Mouse (Mus musculus) olfactory bulb, adult 2 months (tissue): Measurements from ENCODE around the gene Vasn. TPM values are rescaled to one million over a fixed set of nuclear protein-coding genes. Genes with fewer than 3 reads are reported as not detected.
"Not testable (repeated sequence)": the region's sequence is repeated elsewhere in the genome, so short reads cannot be mapped to it uniquely, and the experiment has no call there.

Source experiments
- H3K27ac ChIP-seq: fragments of 200-500 bp; 2 replicates; pipeline ENCODE4 v1.5.1; 2012; ENCODE audit warnings: low read depth, low read length; ENCODE audit not compliant: insufficient read depth
- H3K4me1 ChIP-seq: fragments of 200-500 bp; 2 replicates; pipeline ENCODE4 v1.6.1; 2012; ENCODE audit warnings: low read length; ENCODE audit not compliant: control insufficient read depth, insufficient read depth
- H3K4me3 ChIP-seq: fragments of 200-500 bp; 2 replicates; pipeline ENCODE4 v1.5.1; 2012; ENCODE audit warnings: mild to moderate bottlenecking, low read depth, low read length, moderate library complexity; ENCODE audit not compliant: insufficient read depth
- CTCF ChIP-seq: fragments of 200-500 bp; IDR thresholded peaks from 2 replicates; pipeline ENCODE4 v1.5.1; 2012; ENCODE audit warnings: low read depth, mild to moderate bottlenecking, low read length, moderate library complexity; ENCODE audit not compliant: insufficient read depth
- POLR2A ChIP-seq: fragments of 200-500 bp; IDR thresholded peaks from 2 replicates; pipeline ENCODE4 v1.6.1; 2012; ENCODE audit warnings: mild to moderate bottlenecking, low read depth, low read length, moderate library complexity; ENCODE audit not compliant: insufficient read depth
- WGBS: fragments of 180-500 bp; shearing (Covaris S2); methylation state at CpG from one replicate; pipeline ENCODE4 v1.1.7; 2018; 5-methylcytosine and 5-hydroxymethylcytosine counted together
- polyA plus RNA-seq: library from polyadenylated mRNA; stranded (reverse); fragments of >200 nt; gene quantifications from 2 replicates; pipeline ENCODE4 v1.2.4, GENCODE M21; 2012; ENCODE audit warnings: low replicate concordance; ENCODE audit not compliant: missing spikeins, insufficient read depth, insufficient read length

The Vasn gene
- polyA plus RNA-seq, 1 experiment = not detected

DNA sequence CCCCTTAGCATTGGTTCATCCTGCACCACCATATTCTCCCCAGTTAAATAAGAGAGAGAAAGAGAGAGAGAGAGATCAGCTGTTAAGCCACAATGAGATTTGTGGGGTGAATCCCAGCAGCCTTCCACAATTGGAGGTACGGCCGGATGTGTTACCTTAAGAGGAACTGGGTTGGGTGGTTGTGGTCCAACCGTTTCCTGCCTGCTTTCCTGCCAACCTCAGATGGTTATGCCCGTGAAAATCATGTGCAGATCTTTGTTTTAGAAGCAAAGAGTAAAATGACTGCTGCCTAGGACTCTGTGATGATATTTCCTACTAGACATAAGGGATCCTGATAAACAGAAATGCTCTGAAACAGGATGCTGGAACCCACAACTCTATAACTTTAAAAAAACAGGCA, 34.4 kb downstream of the Vasn start:
- peaks cover 6% of the 10 kb centered on the region for H3K4me1 ChIP-seq
- 74% methylated on average over 4 of the region's 4 CpGs for WGBS
- no peak for TF ChIP-seq POLR2A
- no peak overlapping the region for H3K4me3 ChIP-seq
- no peak overlapping the region for H3K27ac ChIP-seq

DNA sequence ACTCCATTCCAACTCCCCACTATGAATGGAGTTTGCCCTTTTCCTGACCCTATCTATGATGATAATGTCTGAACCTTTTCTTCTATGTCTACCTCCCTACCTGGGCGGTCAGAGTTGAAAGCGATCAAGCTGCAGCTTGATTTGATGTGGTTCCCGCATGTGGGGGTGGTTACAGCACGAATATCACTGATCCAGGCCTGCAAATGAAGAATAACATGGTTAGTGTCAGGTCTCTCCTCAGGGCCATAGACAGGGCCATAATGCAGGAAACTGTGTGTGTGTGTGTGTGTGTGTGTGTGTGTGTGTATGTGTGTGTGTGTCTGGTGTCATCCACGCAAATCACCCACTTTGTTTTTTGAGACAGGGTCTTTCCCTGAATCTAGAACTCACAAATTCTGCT, 37.1 kb downstream of the Vasn start:
- H3K27ac ChIP-seq = no peak overlapping the region
- 93% methylated on average over 5 of the region's 5 CpGs for WGBS
- peaks cover 6% of the 10 kb centered on the region for H3K4me1 ChIP-seq
- no peak overlapping the region for H3K4me3 ChIP-seq
- TF ChIP-seq POLR2A (no peak), CTCF (no peak)

DNA sequence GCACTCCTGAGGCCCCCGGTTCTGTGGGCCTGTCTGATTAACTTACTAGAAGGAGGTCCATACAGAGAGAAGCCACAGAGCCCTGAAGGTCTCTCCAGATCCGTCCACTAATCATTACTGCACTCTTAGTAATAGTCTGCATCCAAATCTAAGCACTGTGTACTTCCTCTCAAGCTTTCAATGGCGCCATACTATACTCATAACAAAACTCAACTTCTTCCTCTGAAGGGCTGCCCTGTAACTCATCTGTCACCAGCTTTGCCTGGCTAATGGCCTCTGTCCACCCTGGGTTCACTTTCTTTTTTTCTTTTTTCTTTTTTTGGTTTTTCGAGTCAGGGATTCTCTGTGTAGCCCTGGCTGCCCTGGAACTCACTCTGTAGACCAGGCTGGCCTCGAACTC, 38.3 kb downstream of the Vasn start:
- WGBS = 89% methylated on average over 5 of the region's 5 CpGs
- Histone ChIP-seq H3K4me1 (peaks cover 6% of the 10 kb centered on the region), H3K27ac (no peak overlapping the region), H3K4me3 (no peak overlapping the region)
- no peak for TF ChIP-seq POLR2A
- no peak for TF ChIP-seq CTCF

DNA sequence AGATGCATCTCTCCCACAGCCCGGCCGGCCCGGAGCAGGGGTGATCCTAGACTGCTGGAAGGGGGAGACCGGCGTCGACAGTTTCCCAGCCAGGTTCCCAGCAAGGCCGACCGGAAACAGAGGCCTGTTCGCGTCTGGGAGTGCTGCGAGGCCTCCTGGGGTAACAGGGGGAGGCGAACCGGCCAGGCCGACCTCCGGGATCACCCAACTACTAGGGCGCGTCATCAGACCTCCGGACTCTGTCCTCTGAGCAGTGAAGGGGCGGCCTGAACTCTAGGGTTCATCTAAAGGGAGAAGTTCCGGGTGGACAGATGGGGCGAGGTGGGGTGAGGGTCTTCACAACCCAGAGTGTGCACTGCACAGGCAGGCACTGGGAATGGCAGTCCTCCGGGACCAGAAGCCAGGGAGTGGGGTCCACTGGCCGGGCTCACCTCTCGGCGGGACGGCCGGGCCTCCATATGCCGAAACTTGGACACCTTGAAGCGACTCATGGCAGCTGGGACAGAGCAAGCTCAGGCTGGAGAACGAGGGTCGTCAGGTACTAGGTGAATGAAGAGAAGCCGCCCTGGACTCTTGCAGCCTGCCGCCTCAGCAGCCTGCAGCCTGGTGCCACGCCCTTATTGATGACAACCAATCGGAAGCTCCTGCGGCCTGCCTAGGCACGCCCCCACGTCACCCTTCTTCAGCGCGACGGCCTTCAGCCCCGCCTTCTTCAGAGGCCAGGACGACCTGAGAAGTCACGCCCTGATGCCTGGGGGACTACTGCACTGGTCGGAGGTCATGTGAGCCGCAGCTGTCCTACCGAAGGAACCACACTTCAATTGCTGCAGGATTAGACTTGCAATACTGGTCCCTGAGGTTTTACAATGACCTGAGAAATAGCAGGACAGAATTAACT, 39.6 kb downstream of the Vasn start, which contains the start of gene Coro7:
Coro7 (minus strand) TSS at position 657 of the 898 bp plus-strand sequence.
- peaks cover 6% of the 10 kb centered on the region for H3K4me1 ChIP-seq
- TF ChIP-seq CTCF (no peak), POLR2A (peak; percentile 56; the same call in 1 of the 2 replicates)
- no peak within 1 kb of the TSS for H3K27ac ChIP-seq
- WGBS = under 1% methylated on average over 47 of the region's 47 CpGs
- H3K4me3 ChIP-seq = peak within 1 kb of the TSS; percentile 67

GRCm38 (mm10) chr16:4680922-4681455, 41.2 kb downstream of the Vasn start:
- not testable (repeated sequence) for H3K4me1 ChIP-seq, H3K27ac ChIP-seq, H3K4me3 ChIP-seq
- 82% methylated on average over 3 of the region's 3 CpGs for WGBS

DNA sequence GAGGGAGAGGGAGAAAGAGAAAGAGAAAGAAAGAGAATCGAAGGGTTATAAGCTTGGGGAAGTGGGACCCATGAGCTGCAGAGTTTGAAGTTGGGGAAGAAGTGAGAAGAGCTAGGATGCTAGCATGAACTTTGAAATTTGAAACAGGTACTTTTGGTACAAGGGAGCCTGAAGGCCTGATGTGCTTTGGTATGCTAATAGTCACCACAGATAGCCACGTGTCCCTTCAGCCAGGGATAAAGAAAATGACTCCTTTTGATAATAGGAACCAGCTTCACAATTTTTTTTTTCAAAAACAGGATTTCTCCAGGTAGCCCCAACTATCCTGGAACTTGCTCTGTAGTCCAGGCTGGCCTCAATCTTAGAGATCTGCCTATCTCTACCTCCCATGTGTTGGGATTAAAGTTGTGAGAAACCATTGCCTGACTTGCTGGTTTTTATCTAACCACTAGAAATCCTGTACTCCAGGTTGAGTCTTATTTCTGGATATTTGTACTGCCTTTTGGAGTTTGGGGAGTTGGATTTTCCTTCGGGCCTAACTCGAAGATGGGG, 43.0 kb downstream of the Vasn start:
- H3K4me1 ChIP-seq = peaks cover 5% of the 10 kb centered on the region
- WGBS = 83% methylated on average over 4 of the region's 4 CpGs
- no peak for TF ChIP-seq CTCF
- no peak for TF ChIP-seq POLR2A
- no peak overlapping the region for H3K4me3 ChIP-seq
- H3K27ac ChIP-seq = no peak overlapping the region

- TF ChIP-seq CTCF (no peak), POLR2A (no peak)
- Histone ChIP-seq H3K27ac (peak overlapping the region; percentile 93), H3K4me3 (peak overlapping the region; percentile 88), H3K4me1 (peaks cover 3% of the 10 kb centered on the region)
- WGBS = 23% methylated on average over 9 of the region's 9 CpGs
These were observed 43.4 kb downstream of the Vasn start for GRCm38 (mm10) chr16:4683193-4683580.

GRCm38 (mm10) chr16:4683581-4684456, 44.1 kb downstream of the Vasn start:
- Histone ChIP-seq H3K4me1 (peaks cover 2% of the 10 kb centered on the region), H3K4me3 (peak overlapping the region; percentile 88), H3K27ac (peak overlapping the region; percentile 93)
- WGBS = under 1% methylated on average over 54 of the region's 54 CpGs
- TF ChIP-seq CTCF (no peak), POLR2A (peak; percentile 93)

- H3K27ac ChIP-seq = no peak overlapping the region
- TF ChIP-seq POLR2A (no peak), CTCF (no peak)
- peak overlapping the region; percentile 88 for H3K4me3 ChIP-seq
- no peaks in the 10 kb centered on the region for H3K4me1 ChIP-seq
- WGBS = 2% methylated on average over 9 of the region's 9 CpGs
These were observed 44.7 kb downstream of the Vasn start for GRCm38 (mm10) chr16:4684457-4684791.

- not testable (repeated sequence) for H3K4me1 ChIP-seq, H3K27ac ChIP-seq, H3K4me3 ChIP-seq
- over 99% methylated on average over 4 of the region's 4 CpGs for WGBS
These were observed 49.6 kb downstream of the Vasn start for GRCm38 (mm10) chr16:4689371-4689770.
